Mouse (Mus musculus) midbrain, embryonic 14.5 days (tissue): Measurements from ENCODE around the gene Fam171a2. TPM values are rescaled to one million over a fixed set of nuclear protein-coding genes. Genes with fewer than 3 reads are reported as not detected.

Experiments used
- ATAC-seq: fragments of 200-750 bp; cut with Nextera tagmentation; 2 replicates; pipeline ENCODE4 v1.8.0; 2017; ENCODE audit warnings: moderate number of reproducible peaks, moderate library complexity; ENCODE audit not compliant: low FRiP score, low TSS enrichment
- DNase-seq: peaks from one replicate; pipeline ENCODE4 v3.0.0-alpha.2; 2015
- H3K27ac ChIP-seq: fragments of 300-500 bp; sonication (generic); replicated peaks from 2 replicates; pipeline ENCODE4 v1.5.1; 2014; ENCODE audit warnings: mild to moderate bottlenecking, low read depth, low read length, moderate library complexity
- H3K27me3 ChIP-seq: fragments of 300-500 bp; sonication (generic); 2 replicates; pipeline ENCODE4 v1.6.1; 2014; ENCODE audit warnings: low read length, control low read depth, mixed read lengths; ENCODE audit not compliant: control insufficient read depth, insufficient read depth
- H3K36me3 ChIP-seq: fragments of 300-500 bp; sonication (generic); 2 replicates; pipeline ENCODE4 v1.6.1; 2014; ENCODE audit warnings: low read length, control low read depth; ENCODE audit not compliant: control insufficient read depth, insufficient read depth
- H3K4me1 ChIP-seq: fragments of 300-500 bp; sonication (generic); 2 replicates; pipeline ENCODE4 v1.6.1; 2014; ENCODE audit warnings: mild to moderate bottlenecking, antibody characterized with exemption, low read length, control low read depth; ENCODE audit not compliant: control insufficient read depth, insufficient read depth
- H3K4me2 ChIP-seq: fragments of 300-500 bp; sonication (generic); 2 replicates; pipeline ENCODE4 v1.6.1; 2014; ENCODE audit warnings: mild to moderate bottlenecking, low read length, moderate library complexity
- H3K4me3 ChIP-seq: fragments of 300-500 bp; sonication (generic); replicated peaks from 2 replicates; pipeline ENCODE4 v1.5.1; 2014; ENCODE audit warnings: low read depth, low read length
- H3K9ac ChIP-seq: fragments of 300-500 bp; sonication (generic); replicated peaks from 2 replicates; pipeline ENCODE4 v1.6.1; 2014; ENCODE audit warnings: mild to moderate bottlenecking, low read length, moderate library complexity
- H3K9me3 ChIP-seq: fragments of 300-500 bp; sonication (generic); 2 replicates; pipeline ENCODE4 v1.6.1; 2016; ENCODE audit warnings: low read length, control low read depth, mixed read lengths; ENCODE audit not compliant: control insufficient read depth
- WGBS: fragments of 180-500 bp; shearing (Covaris S2); extraction: QIAGEN DNeasy Blood & Tissue Kit; methylation state at CpG from one replicate; pipeline ENCODE4 v1.1.7; 2014; 5-methylcytosine and 5-hydroxymethylcytosine counted together
- polyA plus RNA-seq: library from polyadenylated mRNA; unstranded; fragments of >200 nt; fragmentation: Nextera tagmentation; extraction: Ambion mirVana; gene quantifications from 2 replicates; pipeline ENCODE4 v1.2.1, GENCODE M21; 2014

Fam171a2 gene
- polyA plus RNA-seq, 1 experiment from 2014 or later = 28.6 TPM

GRCm38 (mm10) chr11:102434406-102434805, 13.1 kb downstream of the Fam171a2 start:
- WGBS = 6% methylated on average over 7 of the region's 7 CpGs
- Histone ChIP-seq H3K9ac (no peak overlapping the region; the same call in 1 of the 2 replicates), H3K4me2 (no peak overlapping the region), H3K4me1 (peaks cover 22% of the 10 kb centered on the region), H3K4me3 (no peak overlapping the region), H3K27me3 (no peaks in the 10 kb centered on the region), H3K9me3 (no peaks in the 10 kb centered on the region), H3K27ac (no peak overlapping the region), H3K36me3 (peaks cover 59% of the 10 kb centered on the region)
- peak; percentile 96 for DNase-seq
- ATAC-seq = peak; percentile 24; the same call in 1 of the 2 replicates

GRCm38 (mm10) chr11:102433866-102434265, 13.6 kb downstream of the Fam171a2 start:
- peaks cover 22% of the 10 kb centered on the region for H3K4me1 ChIP-seq

GRCm38 (mm10) chr11:102432896-102433295, 14.6 kb downstream of the Fam171a2 start:
- no peak overlapping the region for H3K4me3 ChIP-seq
- no peaks in the 10 kb centered on the region for H3K27me3 ChIP-seq
- no peaks in the 10 kb centered on the region for H3K9me3 ChIP-seq
- no peak overlapping the region for H3K4me2 ChIP-seq
- no peak for DNase-seq
- no peak overlapping the region for H3K9ac ChIP-seq
- H3K27ac ChIP-seq = no peak overlapping the region
- no peak for ATAC-seq
- H3K4me1 ChIP-seq = peaks cover 16% of the 10 kb centered on the region
- 92% methylated on average over 6 of the region's 6 CpGs for WGBS
- H3K36me3 ChIP-seq = peaks cover 44% of the 10 kb centered on the region

More at GRCm38 (mm10) chr11:102433866-102434265, 13.6 kb downstream of the Fam171a2 start:
- Histone ChIP-seq H3K27me3 (no peaks in the 10 kb centered on the region), H3K4me2 (no peak overlapping the region), H3K9me3 (no peaks in the 10 kb centered on the region), H3K36me3 (peaks cover 54% of the 10 kb centered on the region), H3K4me3 (no peak overlapping the region), H3K9ac (no peak overlapping the region; the same call in 1 of the 2 replicates), H3K27ac (no peak overlapping the region)
- no peak for DNase-seq
- no peak for ATAC-seq
- 91% methylated on average over 7 of the region's 7 CpGs for WGBS

- Histone ChIP-seq H3K4me1 (peaks cover 10% of the 10 kb centered on the region), H3K4me2 (no peak overlapping the region)
- WGBS = 69% methylated on average over 16 of the region's 16 CpGs
Measured at GRCm38 (mm10) chr11:102432115-102432843, 15.2 kb downstream of the Fam171a2 start.

GRCm38 (mm10) chr11:102431728-102432114, 15.8 kb downstream of the Fam171a2 start:
- H3K27ac ChIP-seq = no peak overlapping the region

More at GRCm38 (mm10) chr11:102432115-102432843, 15.2 kb downstream of the Fam171a2 start:
- DNase-seq (no peak), ATAC-seq (no peak)
- Histone ChIP-seq H3K36me3 (peaks cover 38% of the 10 kb centered on the region), H3K4me3 (no peak overlapping the region), H3K27ac (no peak overlapping the region), H3K27me3 (no peaks in the 10 kb centered on the region), H3K9ac (no peak overlapping the region), H3K9me3 (no peaks in the 10 kb centered on the region)

GRCm38 (mm10) chr11:102431018-102431645, 16.4 kb downstream of the Fam171a2 start:
- peaks cover 7% of the 10 kb centered on the region; the same call in 1 of the 2 replicates for H3K4me1 ChIP-seq
- peak overlapping the region; percentile 63; the same call in 1 of the 2 replicates for H3K27ac ChIP-seq
- peaks cover 26% of the 10 kb centered on the region for H3K36me3 ChIP-seq
- peak overlapping the region; percentile 93 for H3K4me2 ChIP-seq
- WGBS = 0% methylated on average over 7 of the region's 7 CpGs
- H3K4me3 ChIP-seq = peak overlapping the region; percentile 41
- DNase-seq (peak; percentile 93), ATAC-seq (peak; percentile 44; the same call in 1 of the 2 replicates)
- no peaks in the 10 kb centered on the region for H3K27me3 ChIP-seq
- H3K9me3 ChIP-seq = no peaks in the 10 kb centered on the region
- H3K9ac ChIP-seq = peak overlapping the region; percentile 42

More at GRCm38 (mm10) chr11:102431728-102432114, 15.8 kb downstream of the Fam171a2 start:
- Histone ChIP-seq H3K4me1 (peaks cover 7% of the 10 kb centered on the region; the same call in 1 of the 2 replicates), H3K4me3 (no peak overlapping the region), H3K27me3 (no peaks in the 10 kb centered on the region), H3K9me3 (no peaks in the 10 kb centered on the region), H3K4me2 (no peak overlapping the region), H3K9ac (no peak overlapping the region), H3K36me3 (peaks cover 32% of the 10 kb centered on the region)
- ATAC-seq (no peak), DNase-seq (no peak)
- 87% methylated on average over 3 of the region's 3 CpGs for WGBS

- H3K4me3 ChIP-seq = peak within 1 kb of the TSS; percentile 41
- WGBS = under 1% methylated on average over 29 of the region's 29 CpGs
- H3K4me1 ChIP-seq = peaks cover 7% of the 10 kb centered on the region; the same call in 1 of the 2 replicates
- H3K9me3 ChIP-seq = no peaks in the 10 kb centered on the region
- H3K36me3 ChIP-seq = peaks cover 19% of the 10 kb centered on the region
- no peaks in the 10 kb centered on the region for H3K27me3 ChIP-seq
- DNase-seq (peak; percentile 94), ATAC-seq (peak; percentile 85)
- H3K4me2 ChIP-seq = peak within 1 kb of the TSS; percentile 93
- H3K27ac ChIP-seq = peak within 1 kb of the TSS; percentile 63; the same call in 1 of the 2 replicates
- peak within 1 kb of the TSS; percentile 42 for H3K9ac ChIP-seq
Measured at GRCm38 (mm10) chr11:102430121-102431017, 17.1 kb downstream of the Fam171a2 start, which contains the start of gene Grn. TSS of gene Grn (plus strand) at chr11:102430315.

- Histone ChIP-seq H3K4me1 (peaks cover 7% of the 10 kb centered on the region; the same call in 1 of the 2 replicates), H3K4me2 (peak overlapping the region; percentile 93), H3K4me3 (peak overlapping the region; percentile 41), H3K36me3 (peaks cover 10% of the 10 kb centered on the region), H3K27ac (no peak overlapping the region), H3K9ac (no peak overlapping the region), H3K27me3 (no peaks in the 10 kb centered on the region), H3K9me3 (no peaks in the 10 kb centered on the region)
- DNase-seq (no peak), ATAC-seq (no peak)
- 51% methylated on average over 3 of the region's 3 CpGs for WGBS
Measured at GRCm38 (mm10) chr11:102429551-102429950, 17.9 kb downstream of the Fam171a2 start.
